Mouse (Mus musculus) MEL (cell line): ENCODE data around the gene Garnl3. TPM values are rescaled to one million over a fixed set of nuclear protein-coding genes. Genes with fewer than 3 reads are reported as not detected.

ENCODE experiments used
- DNase-seq: peaks from one replicate; pipeline ENCODE4 v3.0.0; 2011; ENCODE audit warnings: low read depth, low spot score
- H3K27ac ChIP-seq: 2 replicates; pipeline ENCODE4 v1.5.1; 2012; ENCODE audit warnings: low read depth, mild to moderate bottlenecking, control low read depth, low read length, moderate library complexity; ENCODE audit not compliant: control insufficient read depth
- H3K27me3 ChIP-seq, 2 experiments: fragments of 150-350 bp in 1 of 2; sonication (generic) in 1 of 2; 2 replicates each; pipeline ENCODE4 v1.6.1; 2012; ENCODE audit warnings: low read length in 2 of 2, mild to moderate bottlenecking in 2 of 2, improper control_type of control experiment in 1 of 2, moderate library complexity in 1 of 2; ENCODE audit not compliant: insufficient read depth in 2 of 2, control insufficient read depth in 1 of 2
- H3K36me3 ChIP-seq, 2 experiments: 2 replicates each; pipeline ENCODE4 v1.6.1; 2012 to 2014; ENCODE audit warnings: low read length in 2 of 2, improper control_type of control experiment in 1 of 2, inconsistent platforms in 1 of 2, mild to moderate bottlenecking in 1 of 2; ENCODE audit not compliant: insufficient read depth in 2 of 2, control insufficient read depth in 1 of 2
- H3K4me1 ChIP-seq, 2 experiments: fragments of 150-350 bp in 1 of 2; sonication (generic) in 1 of 2; 2 replicates each; pipeline ENCODE4 v1.6.1; 2012; ENCODE audit warnings: low read length in 2 of 2, improper control_type of control experiment in 1 of 2, mild to moderate bottlenecking in 1 of 2; ENCODE audit not compliant: insufficient read depth in 2 of 2, control insufficient read depth in 1 of 2
- H3K4me3 ChIP-seq, 2 experiments: fragments of 150-350 bp in 1 of 2; sonication (generic) in 1 of 2; 2 replicates each; pipeline ENCODE4 v1.5.1; 2012; ENCODE audit warnings: low read depth in 2 of 2, low read length in 2 of 2, mild to moderate bottlenecking in 2 of 2, moderate library complexity in 2 of 2, control low read depth in 1 of 2, improper control_type of control experiment in 1 of 2; ENCODE audit not compliant: control insufficient read depth in 1 of 2, insufficient read depth in 1 of 2
- H3K79me2 ChIP-seq: 2 replicates; pipeline ENCODE4 v1.6.1; 2012; ENCODE audit warnings: mild to moderate bottlenecking, low read length, moderate library complexity; ENCODE audit not compliant: control insufficient read depth, poor library complexity, insufficient read depth
- H3K9ac ChIP-seq: 2 replicates; pipeline ENCODE4 v1.6.1; 2012; ENCODE audit warnings: low read depth, mild to moderate bottlenecking, control low read depth, low read length, moderate library complexity; ENCODE audit not compliant: control insufficient read depth, poor library complexity, severe bottlenecking
- H3K9me3 ChIP-seq: fragments of 150-350 bp; sonication (generic); replicated peaks from 2 replicates; pipeline ENCODE4 v1.6.1; 2012; ENCODE audit warnings: mild to moderate bottlenecking, low read length, improper control_type of control experiment, moderate library complexity; ENCODE audit not compliant: insufficient read depth
- BHLHE40 ChIP-seq: IDR thresholded peaks from 2 replicates; pipeline ENCODE4 v1.6.1; 2012; ENCODE audit warnings: low read depth, mild to moderate bottlenecking, inconsistent platforms, low read length, improper control_type of control experiment, borderline replicate concordance
- CHD1 ChIP-seq: IDR thresholded peaks from 2 replicates; pipeline ENCODE4 v1.6.1; 2012; ENCODE audit warnings: low read depth, mild to moderate bottlenecking, inconsistent platforms, low read length, improper control_type of control experiment
- GATA1 ChIP-seq: IDR thresholded peaks from 2 replicates; pipeline ENCODE4 v1.6.1; 2011; ENCODE audit warnings: low read depth, low read length, improper control_type of control experiment
- JUND ChIP-seq: IDR thresholded peaks from 2 replicates; pipeline ENCODE4 v1.6.1; 2011; ENCODE audit warnings: low read depth, mild to moderate bottlenecking, improper control_type of control experiment, low read length
- KAT2A ChIP-seq: conservative IDR thresholded peaks from 2 replicates; pipeline ENCODE4 v1.6.1; 2012; ENCODE audit warnings: low read depth, low read length, improper control_type of control experiment, inconsistent platforms
- MAFK ChIP-seq: IDR thresholded peaks from 2 replicates; pipeline ENCODE4 v1.6.1; 2011; ENCODE audit warnings: low read depth, mild to moderate bottlenecking, low read length, improper control_type of control experiment, borderline replicate concordance
- MEF2A ChIP-seq: IDR thresholded peaks from 2 replicates; pipeline ENCODE4 v1.6.1; 2014; ENCODE audit warnings: low read depth, mild to moderate bottlenecking, inconsistent platforms, low read length, improper control_type of control experiment; ENCODE audit not compliant: poor library complexity, insufficient replicate concordance, severe bottlenecking; ENCODE audit errors: extremely low read depth
- MXI1 ChIP-seq: IDR thresholded peaks from 2 replicates; pipeline ENCODE4 v1.6.1; 2011; ENCODE audit warnings: mild to moderate bottlenecking, low read depth, low read length, improper control_type of control experiment
- MYB ChIP-seq: IDR thresholded peaks from 2 replicates; pipeline ENCODE4 v1.6.1; 2011; ENCODE audit warnings: mild to moderate bottlenecking, low read depth, low read length, improper control_type of control experiment
- MYC ChIP-seq: IDR thresholded peaks from 2 replicates; pipeline ENCODE4 v1.6.1; 2011; ENCODE audit warnings: low read depth, mild to moderate bottlenecking, low read length, improper control_type of control experiment, moderate library complexity
- NRF1 ChIP-seq: IDR thresholded peaks from 2 replicates; pipeline ENCODE4 v1.6.1; 2014; ENCODE audit warnings: low read depth, mild to moderate bottlenecking, inconsistent platforms, low read length, improper control_type of control experiment, moderate library complexity; ENCODE audit not compliant: poor library complexity, insufficient read depth, severe bottlenecking
- POLR2A ChIP-seq, 2 experiments: IDR thresholded peaks; 2 replicates each; pipeline ENCODE4 v1.6.1; 2011 to 2012; ENCODE audit warnings: low read length in 2 of 2, mild to moderate bottlenecking in 2 of 2, control low read depth in 1 of 2, improper control_type of control experiment in 1 of 2, low read depth in 1 of 2, moderate library complexity in 1 of 2; ENCODE audit not compliant: control insufficient read depth in 1 of 2, insufficient read depth in 1 of 2, poor library complexity in 1 of 2
- POLR2AphosphoS2 ChIP-seq: IDR thresholded peaks from 2 replicates; pipeline ENCODE4 v1.6.1; 2011; ENCODE audit warnings: low read length, improper control_type of control experiment
- POLR2AphosphoS5 ChIP-seq: IDR thresholded peaks from 2 replicates; pipeline ENCODE4 v1.6.1; 2012; ENCODE audit warnings: low read depth, borderline replicate concordance, mild to moderate bottlenecking, inconsistent platforms, low read length, moderate library complexity, mixed read lengths
- SIN3A ChIP-seq: IDR thresholded peaks from 2 replicates; pipeline ENCODE4 v1.6.1; 2012; ENCODE audit warnings: low read length, improper control_type of control experiment, inconsistent platforms
- SMC3 ChIP-seq: IDR thresholded peaks from 2 replicates; pipeline ENCODE4 v1.6.1; 2011; ENCODE audit warnings: low read depth, low read length, improper control_type of control experiment
- TAL1 ChIP-seq: IDR thresholded peaks from 2 replicates; pipeline ENCODE4 v1.6.1; 2012; ENCODE audit warnings: mild to moderate bottlenecking, inconsistent platforms, low read length, moderate library complexity, mixed read lengths
- TBP ChIP-seq: IDR thresholded peaks from 2 replicates; pipeline ENCODE4 v1.8.0; 2011; ENCODE audit warnings: low read depth, low read length, improper control_type of control experiment
- TCF12 ChIP-seq: IDR thresholded peaks from 2 replicates; pipeline ENCODE4 v1.6.1; 2014; ENCODE audit warnings: low read depth, mild to moderate bottlenecking, inconsistent platforms, low read length, improper control_type of control experiment, moderate library complexity
- UBTF ChIP-seq: IDR thresholded peaks from 2 replicates; pipeline ENCODE4 v1.6.1; 2012; ENCODE audit warnings: low read depth, mild to moderate bottlenecking, inconsistent platforms, low read length, improper control_type of control experiment, moderate library complexity, borderline replicate concordance; ENCODE audit not compliant: insufficient read depth
- USF1 ChIP-seq: IDR thresholded peaks from 2 replicates; pipeline ENCODE4 v1.6.1; 2014; ENCODE audit warnings: low read depth, mild to moderate bottlenecking, inconsistent platforms, low read length, improper control_type of control experiment, moderate library complexity
- ZC3H11A ChIP-seq: IDR thresholded peaks from 2 replicates; pipeline ENCODE4 v1.6.1; 2012; ENCODE audit warnings: low read depth, mild to moderate bottlenecking, inconsistent platforms, low read length, improper control_type of control experiment
- ZKSCAN1 ChIP-seq: IDR thresholded peaks from 2 replicates; pipeline ENCODE4 v1.6.1; 2012; ENCODE audit warnings: low read depth, mild to moderate bottlenecking, inconsistent platforms, low read length, improper control_type of control experiment, moderate library complexity
- ZMIZ1 ChIP-seq: IDR thresholded peaks from 2 replicates; pipeline ENCODE4 v1.6.1; 2012; ENCODE audit warnings: low read depth, mild to moderate bottlenecking, inconsistent platforms, low read length, improper control_type of control experiment, moderate library complexity
- polyA plus RNA-seq, 2 experiments: library from polyadenylated mRNA; stranded (reverse) in 1 of 2; unstranded in 1 of 2; fragments of >175 nt in 1 of 2; fragments of >200 nt in 1 of 2; gene quantifications; 2 replicates each; pipeline versions ENCODE4 v1.2.1 to v1.2.4; 2012; ENCODE audit warnings: low replicate concordance in 2 of 2, low read depth in 1 of 2; ENCODE audit not compliant: insufficient read length in 2 of 2, insufficient read depth in 1 of 2, missing spikeins in 1 of 2
- total RNA-seq: library from RNA; depleted of rRNA; stranded (reverse); fragments of 300-350 nt; gene quantifications from 2 replicates; pipeline ENCODE4 v1.2.3, GENCODE M21; 2012

Gene Garnl3
- total and polyA plus RNA-seq, 3 experiments: 1.5 to 2.3 TPM; not detected in 1

GRCm38 (mm10) chr2:33062744-33063143 lies 68.7 kb downstream of the Garnl3 start:
- H3K79me2 ChIP-seq: no peaks in the 10 kb centered on the region
- peaks cover 0 to 1% of the 10 kb centered on the region in 2 experiments; a peak in 1 of 4 replicates for H3K27me3 ChIP-seq
- no peak for DNase-seq
- H3K4me1 ChIP-seq: no peaks in the 10 kb centered on the region
- no peak overlapping the region for H3K27ac ChIP-seq
- no peak for TF ChIP-seq MXI1
- TF ChIP-seq GATA1: no peak
- TF ChIP-seq USF1: no peak
- TF ChIP-seq POLR2AphosphoS2: no peak
- no peak for TF ChIP-seq JUND
- TF ChIP-seq NRF1: no peak
- TF ChIP-seq ZC3H11A: no peak
- no peak for TF ChIP-seq TCF12
- TF ChIP-seq KAT2A: no peak
- no peak for TF ChIP-seq POLR2A (IDR thresholded peaks at IDR 0.05; ENCODE audit: control insufficient read depth in 1 of 2, insufficient read depth in 1 of 2, low read depth in 1 of 2, low read length in 2 of 2, poor library complexity in 1 of 2)
- no peak for TF ChIP-seq ZMIZ1
- no peak for TF ChIP-seq MYB
- no peak for TF ChIP-seq BHLHE40
- TF ChIP-seq SIN3A: no peak
- no peak for TF ChIP-seq TBP
- no peaks in the 10 kb centered on the region for H3K9me3 ChIP-seq
- H3K4me3 ChIP-seq: no peak overlapping the region
- no peak overlapping the region for H3K9ac ChIP-seq
- H3K36me3 ChIP-seq: no peaks in the 10 kb centered on the region

- Histone ChIP-seq H3K9me3 (no peaks in the 10 kb centered on the region), H3K4me1 (no peaks in the 10 kb centered on the region), H3K4me3 (no peak overlapping the region), H3K9ac (no peak overlapping the region), H3K79me2 (no peaks in the 10 kb centered on the region), H3K27me3 (0 out of 4 replicates have a peak, but pooled peaks cover 0 to 1% of the 10 kb centered on the region in 2 experiments), H3K36me3 (no peaks in the 10 kb centered on the region), H3K27ac (no peak overlapping the region)
- TF ChIP-seq SIN3A: no peak
- TF ChIP-seq UBTF: no peak
- TF ChIP-seq MEF2A: no peak
- TF ChIP-seq JUND: no peak
- TF ChIP-seq GATA1: no peak
- no peak for TF ChIP-seq ZC3H11A
- TF ChIP-seq TAL1: no peak
- no peak for TF ChIP-seq SMC3
- no peak for TF ChIP-seq CHD1
- TF ChIP-seq TCF12: no peak
- no peak for TF ChIP-seq ZMIZ1
- no peak for TF ChIP-seq MYB
- no peak for TF ChIP-seq ZKSCAN1
- TF ChIP-seq MYC: no peak
- no peak for TF ChIP-seq MAFK
- no peak for TF ChIP-seq POLR2AphosphoS5
- no peak for DNase-seq
These were observed 72.5 kb downstream of the Garnl3 start for GRCm38 (mm10) chr2:33058926-33059325.
